Mouse (Mus musculus) bone marrow, adult 2 months (tissue): ENCODE data around the gene AC131692.1.
A peak's percentile ranks its signal among the peaks of the same experiment; 100 is the strongest.

ENCODE experiments used
- CTCF ChIP-seq: fragments of 200-500 bp; IDR thresholded peaks from 2 replicates; pipeline ENCODE4 v1.5.1; 2011; ENCODE audit warnings: low read length, control low read depth; ENCODE audit not compliant: control insufficient read depth, insufficient read depth
- POLR2A ChIP-seq: fragments of 200-500 bp; IDR thresholded peaks from 2 replicates; pipeline ENCODE4 v1.6.1; 2011; ENCODE audit warnings: low read depth, mild to moderate bottlenecking, control low read depth, low read length, borderline replicate concordance; ENCODE audit not compliant: control insufficient read depth

DNA sequence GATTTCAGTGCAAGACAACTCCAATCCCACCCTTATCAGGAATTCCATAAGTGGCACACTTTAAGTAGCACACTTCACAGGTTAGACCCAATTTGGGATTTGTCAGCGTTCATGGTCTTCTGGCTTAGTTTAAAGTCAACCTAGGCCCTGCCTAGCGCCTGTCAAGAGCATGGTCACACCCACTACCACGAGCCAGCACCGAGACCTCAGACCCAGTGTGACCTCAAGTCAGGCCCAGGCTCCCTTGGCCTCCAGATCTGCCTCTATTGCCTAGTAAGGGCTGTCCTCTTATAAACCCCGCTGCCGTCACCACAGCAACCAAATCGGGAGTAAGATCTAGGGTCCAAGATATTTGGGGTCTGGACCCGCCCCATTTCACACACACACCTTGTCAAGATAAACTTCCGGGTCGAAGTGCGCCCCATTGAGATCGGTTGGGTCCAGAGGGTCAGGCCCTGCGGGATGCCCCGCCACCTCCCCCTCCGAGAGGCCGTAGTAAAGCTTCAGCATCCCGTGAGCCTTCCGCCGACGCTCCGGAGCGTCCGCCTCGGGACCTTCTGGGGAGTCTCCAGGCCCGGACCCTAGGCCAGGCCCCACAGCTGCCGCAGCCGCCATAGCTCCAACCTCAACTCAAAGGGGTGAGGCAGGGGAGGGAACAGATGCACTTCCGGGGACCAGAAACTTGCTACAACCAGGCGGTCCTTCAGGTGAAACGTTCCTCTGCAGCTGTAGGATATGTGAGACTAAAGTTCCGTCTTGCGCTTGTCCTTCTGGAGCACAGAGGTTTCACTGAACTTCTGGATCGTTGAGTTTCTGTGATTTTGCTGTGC, 17.4 kb upstream of the AC131692.1 start, which contains the start of gene Vps51:
- TF ChIP-seq POLR2A: peak; percentile 49; the same call in 1 of the 2 replicates
- no peak for TF ChIP-seq CTCF
